Mouse (Mus musculus) activated CD4-positive, CD25-positive, alpha-beta regulatory T cell, adult 4 months (primary cell): ENCODE results near the gene Cnih1. TPM values are rescaled to one million over a fixed set of nuclear protein-coding genes. Genes with fewer than 3 reads are reported as not detected.
A peak's percentile ranks its signal among the peaks of the same experiment; 100 is the strongest.
"Not testable (repeated sequence)": the region's sequence is repeated elsewhere in the genome, so short reads cannot be mapped to it uniquely, and the experiment has no call there.

ENCODE experiments used
- ATAC-seq: one replicate; pipeline ENCODE4 v1.8.0; 2017
- polyA plus RNA-seq, 2 experiments: library from polyadenylated mRNA; unstranded; fragments of 100-300 nt; shearing (Covaris generic); gene quantifications; one replicate each; pipeline ENCODE4 v1.2.1; 2017

Cnih1 gene
- polyA plus RNA-seq, 2 experiments from 2014 or later: 77.8 to 80.2 TPM

DNA sequence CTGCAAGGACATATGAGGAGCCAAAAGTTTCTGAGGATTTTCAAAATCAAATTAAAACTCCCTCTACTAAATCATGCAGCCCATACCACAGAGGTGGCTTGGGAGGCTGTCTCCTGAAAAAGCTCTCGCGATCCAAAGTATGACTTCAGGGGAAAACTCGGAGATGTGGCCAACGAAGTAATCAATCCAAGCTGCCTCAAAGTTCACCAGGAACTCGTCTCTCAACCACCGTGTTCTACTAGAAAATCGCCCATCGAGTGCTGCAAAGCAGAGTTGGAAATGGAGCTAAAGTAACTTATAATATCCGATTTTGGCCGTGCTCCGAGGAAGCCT is 791 bp downstream of the Cnih1 start:
- no peak for ATAC-seq

GRCm38 (mm10) chr14:46785247-46785646 is 3.0 kb downstream of the Cnih1 start:
- ATAC-seq: no peak

- no peak for ATAC-seq
These were observed 4.8 kb downstream of the Cnih1 start for GRCm38 (mm10) chr14:46783327-46783926.

GRCm38 (mm10) chr14:46782187-46782828 is 5.9 kb downstream of the Cnih1 start:
- ATAC-seq: no peak

GRCm38 (mm10) chr14:46781086-46781485 is 7.1 kb downstream of the Cnih1 start:
- no peak for ATAC-seq

GRCm38 (mm10) chr14:46779217-46779616 is 9.0 kb downstream of the Cnih1 start:
- no peak for ATAC-seq

DNA sequence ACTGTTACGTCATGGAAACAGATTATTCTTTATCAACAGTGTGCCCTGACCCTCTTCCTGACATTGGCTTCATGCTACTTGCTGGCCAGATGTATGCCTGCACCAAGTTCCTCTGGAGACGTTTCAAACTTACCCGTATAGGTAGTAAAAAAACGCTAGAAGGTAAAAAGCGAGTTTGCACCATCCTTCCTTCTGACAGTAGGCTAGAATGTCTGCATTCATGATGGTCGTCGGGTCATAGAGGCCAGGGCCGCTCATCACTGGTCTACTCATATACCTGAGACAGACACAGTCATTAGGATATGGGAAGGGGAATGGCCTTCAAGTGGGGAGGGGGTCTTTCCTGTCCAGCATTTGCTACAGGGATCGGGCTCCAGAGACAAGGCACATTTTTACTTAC is 9.5 kb downstream of the Cnih1 start:
- no peak for ATAC-seq

DNA sequence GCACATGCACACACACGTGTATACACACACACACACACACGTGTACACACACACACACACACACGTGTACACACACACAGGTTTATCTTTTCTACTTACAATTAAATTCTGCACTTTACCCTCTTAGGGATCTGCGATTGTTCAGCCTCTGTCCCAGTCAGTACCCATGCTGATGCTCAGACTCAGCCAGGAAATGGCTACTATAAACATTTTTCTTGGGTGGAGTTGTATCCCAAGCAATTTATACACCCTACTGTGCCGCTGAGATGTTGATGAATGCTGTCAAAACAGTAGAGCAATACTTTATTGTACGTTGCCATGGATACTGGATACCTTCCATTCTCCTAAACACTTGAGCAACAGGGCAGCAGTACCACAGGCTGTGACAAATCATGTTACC is 18.2 kb downstream of the Cnih1 start:
- no peak for ATAC-seq

GRCm38 (mm10) chr14:46767116-46767515 is 21.1 kb downstream of the Cnih1 start:
- no peak for ATAC-seq

GRCm38 (mm10) chr14:46761186-46761585 is 27.0 kb downstream of the Cnih1 start:
- no peak for ATAC-seq

GRCm38 (mm10) chr14:46760355-46761029 is 27.7 kb downstream of the Cnih1 start, which contains the start of gene Cdkn3:
Cdkn3 (plus strand) TSS chr14:46760541.
- ATAC-seq: peak; percentile 100

DNA sequence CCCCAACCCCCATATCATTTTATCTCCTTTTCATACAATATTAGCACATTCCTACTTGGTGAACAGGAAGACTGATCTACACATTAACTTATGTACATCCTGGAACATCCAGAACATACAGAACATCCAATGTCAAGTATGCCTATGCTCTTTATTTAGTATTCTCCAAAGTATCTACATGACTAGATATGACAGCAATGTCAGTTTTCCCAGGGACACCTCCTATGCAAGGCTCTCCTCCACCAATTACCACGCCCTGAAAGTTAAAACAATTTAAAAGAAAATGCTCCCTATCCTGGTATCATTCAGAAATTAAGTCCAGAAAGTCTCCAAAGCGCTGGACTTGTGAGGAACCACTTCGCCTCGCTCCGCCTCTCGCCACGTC is 28.2 kb downstream of the Cnih1 start:
- no peak for ATAC-seq

DNA sequence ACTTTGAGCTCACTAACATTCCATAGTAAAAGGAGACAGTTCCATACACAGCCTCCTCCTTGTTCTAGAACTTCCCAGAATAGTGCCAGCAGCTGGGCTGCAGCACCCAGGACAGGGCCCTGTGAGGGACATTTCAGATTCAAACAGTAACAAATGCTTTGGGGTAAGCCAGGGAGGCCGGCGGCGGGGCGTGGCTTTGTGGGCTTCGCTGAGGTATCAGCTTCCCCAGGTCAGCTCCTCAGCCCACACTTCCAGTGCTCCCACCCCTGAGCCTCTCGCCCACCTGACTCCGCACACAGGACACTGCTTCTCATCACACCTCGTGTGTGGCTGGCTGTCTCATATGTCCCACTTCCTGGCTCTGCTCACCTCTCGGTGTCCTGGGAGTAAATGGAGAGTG is 30.5 kb downstream of the Cnih1 start:
- no peak for ATAC-seq

DNA sequence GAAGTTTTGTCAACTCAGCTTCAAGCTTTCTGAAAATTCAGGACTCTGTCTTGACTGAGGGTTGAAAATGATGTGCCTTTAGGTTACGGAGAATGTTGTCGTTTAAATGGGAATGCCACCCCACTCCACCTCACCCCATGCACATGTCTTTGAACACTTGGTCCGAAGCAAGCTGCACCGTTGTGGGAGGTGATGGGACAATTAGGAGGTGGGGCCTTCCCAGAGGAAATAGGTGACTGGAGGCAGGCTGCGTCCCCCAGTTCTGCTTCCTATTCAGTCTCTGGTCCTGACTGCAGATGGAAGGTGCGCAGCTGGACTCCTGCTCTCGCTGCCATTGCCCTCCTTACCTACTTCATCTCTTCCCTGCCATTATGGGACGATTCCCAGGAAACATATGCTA is 32.4 kb downstream of the Cnih1 start:
- no peak for ATAC-seq

DNA sequence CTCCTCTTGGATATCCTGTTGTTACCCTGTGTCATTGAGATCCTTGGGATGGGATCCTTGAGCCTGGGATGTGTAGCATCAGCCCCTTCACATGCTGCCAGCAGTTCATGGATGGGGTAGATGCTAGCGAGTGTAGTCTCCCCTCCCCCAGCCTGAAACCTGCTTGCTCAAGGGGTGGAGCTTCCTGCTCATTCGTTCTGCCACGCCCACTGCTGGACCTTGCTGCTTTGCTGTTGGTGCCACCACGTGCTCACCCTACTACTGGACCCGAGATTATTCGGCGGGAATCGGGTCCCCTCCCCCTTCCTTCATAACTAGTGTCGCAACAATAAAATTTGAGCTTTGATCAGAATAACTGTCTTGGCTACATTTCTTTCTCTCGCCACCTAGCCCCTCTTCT is 33.8 kb downstream of the Cnih1 start:
- ATAC-seq: not testable (repeated sequence)

DNA sequence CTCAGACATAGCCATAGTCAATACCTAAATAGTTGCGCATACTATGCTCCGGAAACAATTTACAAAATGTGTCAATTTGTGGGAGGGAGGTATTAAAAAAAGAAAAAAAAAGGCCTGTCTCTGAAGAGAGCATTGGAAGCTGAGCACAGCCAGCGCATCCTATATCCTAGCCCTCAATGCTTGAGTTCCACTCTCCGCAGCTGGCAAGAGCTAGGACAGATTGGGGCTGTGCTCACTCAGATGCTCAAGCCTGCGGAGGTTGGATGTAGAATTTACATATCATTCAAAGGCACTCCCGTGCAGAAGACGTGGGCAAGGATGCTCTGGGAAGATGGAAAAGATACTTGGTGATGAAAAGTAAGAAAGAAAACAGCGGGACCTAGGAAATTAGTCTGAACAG is 42.8 kb downstream of the Cnih1 start:
- no peak for ATAC-seq

GRCm38 (mm10) chr14:46742674-46743073 is 45.5 kb downstream of the Cnih1 start:
- no peak for ATAC-seq

DNA sequence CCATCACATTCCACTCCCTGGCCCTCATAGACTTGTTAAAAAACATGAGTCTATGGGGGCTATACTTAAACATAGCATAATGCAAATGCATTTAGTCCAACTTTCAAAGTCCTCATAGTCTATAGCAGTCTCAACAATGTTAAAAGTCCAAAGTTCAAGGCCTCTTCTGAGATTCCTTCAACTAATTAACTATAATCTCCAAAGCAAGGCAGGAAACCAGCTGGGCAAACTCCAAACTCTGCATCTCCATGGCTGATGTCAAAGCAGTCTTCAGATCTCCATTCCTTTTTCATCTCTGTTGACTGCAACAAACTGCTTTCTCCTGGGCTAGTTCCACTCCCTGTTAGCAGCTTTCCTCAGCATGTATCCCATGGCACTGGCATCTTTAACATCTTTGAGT is 50.9 kb downstream of the Cnih1 start:
- not testable (repeated sequence) for ATAC-seq

DNA sequence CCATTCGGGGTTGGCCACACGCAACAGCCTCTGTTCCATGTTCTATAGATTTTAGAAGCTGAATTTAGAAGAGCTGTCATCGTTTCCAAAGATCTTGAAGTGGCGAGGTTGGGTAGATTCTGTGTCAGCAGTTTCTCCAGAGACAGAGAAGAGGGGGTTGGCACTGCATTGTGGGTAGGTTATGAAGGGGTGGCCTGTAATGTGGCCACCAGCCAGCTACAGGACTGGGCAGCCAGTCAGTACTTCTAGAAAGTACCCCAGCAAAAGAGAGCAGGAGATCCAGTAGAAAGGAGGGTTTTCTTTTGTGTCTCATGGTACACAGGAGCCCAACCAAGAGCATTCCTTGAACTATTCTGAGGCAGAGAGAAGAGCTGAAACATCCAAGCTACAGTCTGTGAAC is 51.8 kb downstream of the Cnih1 start:
- ATAC-seq: no peak

- no peak for ATAC-seq
These were observed 53.3 kb downstream of the Cnih1 start for GRCm38 (mm10) chr14:46734761-46735455.

DNA sequence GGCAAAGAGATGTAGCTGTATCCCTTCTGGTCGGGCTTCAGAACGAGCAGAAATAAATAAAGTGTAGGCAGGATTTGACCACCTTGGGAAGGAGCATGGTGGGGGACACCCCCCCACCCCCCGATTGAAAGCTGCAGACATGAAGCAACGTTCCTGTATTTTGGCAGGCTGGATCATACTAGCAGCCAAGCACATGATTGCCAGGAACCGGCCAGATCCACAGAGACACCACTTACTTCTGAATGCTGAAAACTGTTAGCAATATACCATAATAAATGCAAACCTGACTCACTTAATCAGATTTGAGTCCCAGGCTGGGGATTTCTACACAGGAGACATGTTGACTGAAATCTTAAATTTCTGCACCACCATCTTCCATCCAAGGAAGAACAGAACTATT is 53.9 kb downstream of the Cnih1 start:
- ATAC-seq: no peak

- ATAC-seq: no peak
These were observed 62.5 kb downstream of the Cnih1 start for GRCm38 (mm10) chr14:46725743-46726142.
